Mouse (Mus musculus) hindbrain, embryonic 12.5 days (tissue): Measurements from ENCODE around the gene Slc25a25. TPM values are rescaled to one million over a fixed set of nuclear protein-coding genes. Genes with fewer than 3 reads are reported as not detected.

Experiments
- ATAC-seq: fragments of 200-750 bp; cut with Nextera tagmentation; 2 replicates; pipeline ENCODE4 v1.8.0; 2017; ENCODE audit warnings: moderate TSS enrichment; ENCODE audit not compliant: low FRiP score
- H3K27ac ChIP-seq: fragments of 300-500 bp; sonication (generic); 2 replicates; pipeline ENCODE4 v1.5.1; 2016; ENCODE audit warnings: mild to moderate bottlenecking
- H3K27me3 ChIP-seq: fragments of 300-500 bp; sonication (generic); 2 replicates; pipeline ENCODE4 v1.6.1; 2016; ENCODE audit warnings: mild to moderate bottlenecking
- H3K36me3 ChIP-seq: fragments of 300-500 bp; sonication (generic); 2 replicates; pipeline ENCODE4 v1.6.1; 2016; ENCODE audit warnings: mild to moderate bottlenecking
- H3K4me1 ChIP-seq: fragments of 300-500 bp; sonication (generic); 2 replicates; pipeline ENCODE4 v1.6.1; 2016
- H3K4me2 ChIP-seq: fragments of 300-500 bp; sonication (generic); replicated peaks from 2 replicates; pipeline ENCODE4 v1.6.1; 2016; ENCODE audit warnings: mild to moderate bottlenecking
- H3K4me3 ChIP-seq: fragments of 300-500 bp; sonication (generic); 2 replicates; pipeline ENCODE4 v1.5.1; 2016; ENCODE audit warnings: mild to moderate bottlenecking
- H3K9ac ChIP-seq: fragments of 300-500 bp; sonication (generic); 2 replicates; pipeline ENCODE4 v1.6.1; 2016; ENCODE audit warnings: mild to moderate bottlenecking, moderate library complexity
- H3K9me3 ChIP-seq: fragments of 300-500 bp; sonication (generic); replicated peaks from 2 replicates; pipeline ENCODE4 v1.6.1; 2016; ENCODE audit warnings: mild to moderate bottlenecking
- WGBS: fragments of 180-500 bp; shearing (Covaris S2); methylation state at CpG from one replicate; pipeline ENCODE4 v1.1.7; 2016; 5-methylcytosine and 5-hydroxymethylcytosine counted together
- polyA plus RNA-seq: library from polyadenylated mRNA; unstranded; fragments of >200 nt; fragmentation: Nextera tagmentation; extraction: Ambion mirVana; gene quantifications from 2 replicates; pipeline ENCODE4 v1.2.1, GENCODE M21; 2016

Gene Slc25a25
- polyA plus RNA-seq, 1 experiment from 2014 or later = 40.2 TPM

DNA sequence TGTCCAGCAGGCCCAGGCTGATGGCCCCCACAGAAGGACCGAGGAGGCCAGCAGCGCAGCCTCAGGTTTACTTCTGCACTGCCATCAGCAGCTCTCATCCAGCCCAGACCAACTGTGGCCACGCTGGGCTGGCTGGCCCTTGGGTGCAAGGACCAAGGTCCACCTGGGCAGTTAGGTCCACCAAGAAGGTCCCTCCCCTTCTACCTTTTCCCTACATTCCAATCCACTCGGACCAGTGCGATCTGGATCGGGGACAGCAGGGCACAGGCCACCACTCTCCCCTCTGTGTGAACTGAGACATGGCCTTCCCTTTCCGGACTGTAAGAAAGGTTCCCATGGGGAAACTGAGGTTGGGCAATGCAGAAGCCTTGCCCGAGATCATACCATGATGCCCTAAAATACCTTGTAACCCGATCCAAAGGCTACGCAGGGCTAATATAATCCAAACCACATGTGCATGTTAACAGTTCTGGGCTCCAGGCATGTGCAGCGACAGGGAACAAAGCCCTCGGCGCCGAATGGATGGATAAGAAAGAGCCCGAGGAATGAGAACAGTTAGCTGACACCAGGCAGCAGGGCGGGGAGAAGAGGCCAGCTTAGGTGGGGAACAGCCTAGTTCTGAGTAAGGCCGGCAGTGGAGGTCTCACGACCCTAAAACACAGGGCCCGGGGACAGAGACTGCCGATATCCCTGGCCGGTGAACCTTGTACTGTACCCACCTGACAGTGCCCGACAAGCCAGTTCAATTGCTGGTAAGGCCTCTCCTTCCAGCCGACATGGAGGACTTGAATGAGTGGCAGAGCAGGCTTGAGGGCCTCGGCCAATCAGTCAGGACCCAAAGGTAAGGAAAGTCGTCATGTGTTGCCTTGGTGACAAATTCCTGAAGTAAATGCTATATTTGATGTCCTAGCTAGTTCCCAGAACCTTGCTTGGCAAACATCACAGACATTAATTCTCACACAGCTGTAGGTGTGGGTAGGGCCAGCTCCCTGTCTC is 42.5 kb downstream of the Slc25a25 start:
- Histone ChIP-seq H3K27me3 (no peaks in the 10 kb centered on the region), H3K4me1 (no peaks in the 10 kb centered on the region), H3K9me3 (no peaks in the 10 kb centered on the region), H3K27ac (no peak overlapping the region), H3K9ac (no peak overlapping the region), H3K36me3 (0 out of 2 replicates have a peak, but pooled peaks cover 2% of the 10 kb centered on the region), H3K4me3 (no peak overlapping the region), H3K4me2 (no peak overlapping the region)
- no peak for ATAC-seq
- WGBS = 68% methylated on average over 25 of the region's 25 CpGs

DNA sequence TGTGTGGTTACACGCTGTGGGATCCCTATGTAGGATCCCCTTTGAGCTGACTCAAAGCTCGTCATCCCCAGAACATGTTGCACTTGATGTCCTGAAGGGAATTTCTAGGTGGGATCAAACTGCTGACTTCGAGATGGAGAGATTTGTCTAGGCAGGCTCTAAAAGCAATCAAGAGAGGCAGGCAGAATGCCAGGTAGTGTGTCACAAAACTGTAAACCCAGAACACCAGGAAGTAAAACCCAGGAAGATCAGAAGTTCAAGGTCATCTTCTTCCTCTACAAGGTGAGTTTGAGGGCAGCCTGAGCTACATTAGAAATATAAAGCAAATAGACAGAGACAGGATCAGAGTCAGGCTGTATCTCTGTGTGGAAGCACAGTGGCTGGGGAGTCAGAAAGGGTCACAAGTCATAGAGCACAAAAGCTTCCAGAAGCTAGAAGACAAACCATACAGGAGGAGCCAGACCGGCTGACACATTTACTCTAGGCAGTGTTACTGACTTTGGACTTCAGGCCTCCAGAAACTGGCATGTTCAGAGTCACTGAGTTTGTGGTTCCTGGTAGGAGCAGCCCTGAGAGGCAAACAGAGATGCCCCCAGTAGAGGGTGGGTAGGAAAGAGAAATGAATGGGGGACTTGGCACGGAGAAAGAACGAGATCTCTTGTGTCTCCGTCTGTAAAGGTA is 44.0 kb downstream of the Slc25a25 start:
- H3K4me2 ChIP-seq = no peak overlapping the region
- no peaks in the 10 kb centered on the region for H3K4me1 ChIP-seq
- H3K9ac ChIP-seq = no peak overlapping the region
- H3K36me3 ChIP-seq = peaks cover 6% of the 10 kb centered on the region
- H3K4me3 ChIP-seq = no peak overlapping the region
- 85% methylated on average over 7 of the region's 7 CpGs for WGBS
- no peaks in the 10 kb centered on the region for H3K27me3 ChIP-seq
- H3K27ac ChIP-seq = no peak overlapping the region
- ATAC-seq = no peak
- no peaks in the 10 kb centered on the region for H3K9me3 ChIP-seq

DNA sequence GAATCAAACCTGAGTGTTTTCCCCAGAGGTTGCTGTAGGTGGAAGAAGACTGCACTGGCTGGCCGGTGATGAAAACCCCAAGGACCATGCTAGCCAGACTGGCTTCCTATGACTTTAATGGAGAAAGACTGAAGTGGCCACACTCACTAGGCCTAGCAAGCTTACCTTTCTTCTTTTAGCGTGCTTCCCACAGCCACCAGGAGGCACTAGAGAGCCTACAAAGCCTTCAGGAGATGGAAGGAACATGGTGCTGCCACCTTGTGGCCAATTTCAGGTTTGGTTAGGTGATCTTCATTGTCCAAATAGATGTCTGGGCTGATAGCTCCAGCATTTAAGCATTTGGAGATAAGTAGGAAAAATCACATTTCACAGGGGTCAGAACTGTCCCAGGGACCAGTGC is 46.6 kb downstream of the Slc25a25 start:
- Histone ChIP-seq H3K4me1 (no peaks in the 10 kb centered on the region), H3K9ac (no peak overlapping the region), H3K36me3 (peaks cover 31% of the 10 kb centered on the region), H3K27ac (no peak overlapping the region), H3K9me3 (no peaks in the 10 kb centered on the region), H3K4me2 (no peak overlapping the region), H3K4me3 (no peak overlapping the region), H3K27me3 (no peaks in the 10 kb centered on the region)
- 18% methylated on average over 2 of the region's 2 CpGs for WGBS
- ATAC-seq = 0 out of 2 replicates have a peak, but pooled peaks have one; percentile 30

DNA sequence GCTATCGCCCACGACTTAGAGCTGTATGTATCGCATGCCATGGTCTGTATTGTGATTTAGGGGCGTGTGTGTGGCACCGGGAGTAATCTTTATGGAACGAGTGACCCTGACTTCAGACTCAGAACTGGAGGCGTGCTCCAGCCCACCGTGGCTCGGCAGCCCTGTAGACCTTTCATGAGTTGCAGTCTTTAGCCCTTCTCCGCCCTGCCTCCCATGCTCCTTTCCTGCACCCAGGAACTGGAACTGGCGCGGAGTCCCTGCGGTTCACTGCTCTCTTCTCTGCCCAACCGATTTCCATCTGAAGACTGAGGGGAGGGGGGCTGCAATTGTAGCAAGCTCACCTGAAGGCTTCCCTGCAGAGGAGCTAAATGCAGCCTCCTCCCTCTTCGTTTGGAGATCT is 54.5 kb downstream of the Slc25a25 start:
- Histone ChIP-seq H3K4me2 (peak overlapping the region; percentile 83), H3K27ac (peak overlapping the region; percentile 89; the same call in 1 of the 2 replicates), H3K36me3 (peaks cover 18% of the 10 kb centered on the region), H3K9ac (peak overlapping the region; percentile 76), H3K9me3 (no peaks in the 10 kb centered on the region), H3K4me1 (peaks cover 16% of the 10 kb centered on the region), H3K4me3 (peak overlapping the region; percentile 67), H3K27me3 (no peaks in the 10 kb centered on the region)
- ATAC-seq = no peak
- WGBS = 2% methylated on average over 15 of the region's 15 CpGs

DNA sequence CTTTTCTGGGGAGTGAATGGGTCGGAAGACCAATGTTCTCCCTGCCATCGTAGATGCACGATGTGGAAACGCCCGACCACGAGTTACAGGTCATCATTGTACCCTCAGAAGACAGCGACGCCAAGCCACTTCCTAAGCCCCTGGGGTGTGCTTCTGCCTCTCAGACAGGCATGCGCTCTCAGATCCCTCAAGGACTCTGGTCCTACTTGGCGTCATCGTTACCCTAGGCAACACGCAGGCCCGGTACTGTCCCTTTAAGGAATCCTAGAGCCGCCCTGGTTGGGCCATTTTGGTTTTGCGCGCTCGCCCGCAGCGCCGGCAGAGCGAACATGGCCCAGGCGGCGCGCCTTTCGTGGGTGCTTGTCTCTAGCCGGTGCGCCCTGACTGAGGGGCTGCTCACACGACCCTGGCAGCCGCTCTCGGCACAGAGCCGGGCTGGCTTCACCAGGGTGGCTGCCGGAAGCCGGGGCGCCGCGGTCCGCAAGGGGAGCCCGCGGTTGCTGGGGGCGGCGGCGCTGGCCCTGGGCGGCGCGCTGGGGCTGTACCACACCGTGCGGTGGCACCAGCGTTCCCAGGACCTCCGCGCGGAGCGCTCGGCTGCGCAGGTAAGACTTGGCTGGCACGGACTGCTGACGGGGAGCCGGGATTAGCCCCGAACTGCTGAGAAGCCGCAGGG is 55.2 kb downstream of the Slc25a25 start:
- WGBS = under 1% methylated on average over 55 of the region's 59 CpGs
- no peaks in the 10 kb centered on the region for H3K27me3 ChIP-seq
- peak overlapping the region; percentile 89 for H3K27ac ChIP-seq
- peak overlapping the region; percentile 76 for H3K9ac ChIP-seq
- H3K4me2 ChIP-seq = peak overlapping the region; percentile 83
- H3K36me3 ChIP-seq = peaks cover 12% of the 10 kb centered on the region
- no peaks in the 10 kb centered on the region for H3K9me3 ChIP-seq
- peak; percentile 97 for ATAC-seq
- peak overlapping the region; percentile 67 for H3K4me3 ChIP-seq
- peaks cover 16% of the 10 kb centered on the region for H3K4me1 ChIP-seq

DNA sequence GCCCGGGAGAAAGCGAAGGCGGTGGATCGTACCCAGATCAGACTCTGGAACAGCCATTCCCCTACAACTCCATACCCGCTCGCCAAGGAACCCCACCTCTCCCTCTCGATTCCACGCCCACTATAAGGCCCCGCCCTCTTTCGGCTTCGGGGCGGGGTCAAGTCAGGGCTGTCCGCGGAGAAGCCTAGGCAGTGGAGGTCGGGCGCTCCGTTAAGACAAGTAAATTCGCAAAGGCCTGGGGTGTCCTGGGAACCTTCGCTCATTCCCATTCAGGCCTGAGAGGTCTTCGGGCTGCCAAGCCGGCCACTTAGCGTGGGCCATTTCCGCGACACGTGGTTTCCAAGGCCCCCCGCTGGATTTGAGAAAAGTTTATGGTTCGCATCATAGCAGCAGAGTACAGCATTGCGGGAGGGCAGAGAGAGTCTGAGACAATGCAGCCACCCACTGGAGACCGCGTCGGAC is 55.7 kb downstream of the Slc25a25 start, which contains the start of gene Ptges2:
Gene Ptges2 (plus strand): TSS at position 413 of the 462 bp plus-strand sequence.
- peak within 1 kb of the TSS; percentile 76 for H3K9ac ChIP-seq
- peaks cover 16% of the 10 kb centered on the region for H3K4me1 ChIP-seq
- H3K36me3 ChIP-seq = peaks cover 7% of the 10 kb centered on the region; the same call in 1 of the 2 replicates
- peak within 1 kb of the TSS; percentile 89 for H3K27ac ChIP-seq
- under 1% methylated on average over 31 of the region's 31 CpGs for WGBS
- H3K9me3 ChIP-seq = no peaks in the 10 kb centered on the region
- peak; percentile 91 for ATAC-seq
- no peaks in the 10 kb centered on the region for H3K27me3 ChIP-seq
- H3K4me3 ChIP-seq = peak within 1 kb of the TSS; percentile 67
- H3K4me2 ChIP-seq = peak within 1 kb of the TSS; percentile 83

DNA sequence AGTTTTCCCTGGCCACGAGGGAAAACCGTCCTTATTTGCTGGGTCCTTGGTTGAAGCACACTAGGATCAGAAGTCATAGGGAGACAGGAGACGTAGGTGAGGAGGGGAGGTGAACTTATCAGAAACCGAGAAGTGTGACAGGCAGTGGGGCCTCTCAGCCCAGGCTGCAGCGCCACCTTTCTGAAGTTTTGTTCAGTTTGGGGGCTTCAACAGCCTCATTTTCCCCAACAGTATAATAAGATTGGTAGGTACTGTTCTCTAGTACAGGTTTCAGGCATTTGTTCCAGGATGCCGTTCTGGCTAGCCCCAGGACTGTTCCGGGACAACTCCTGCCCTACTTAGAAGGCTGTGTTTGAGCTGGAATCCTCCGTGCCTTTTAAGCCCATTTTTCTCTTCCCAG is 56.3 kb downstream of the Slc25a25 start:
- ATAC-seq = no peak
- peak overlapping the region; percentile 76 for H3K9ac ChIP-seq
- peak overlapping the region; percentile 67 for H3K4me3 ChIP-seq
- peak overlapping the region; percentile 83 for H3K4me2 ChIP-seq
- no peaks in the 10 kb centered on the region for H3K9me3 ChIP-seq
- no peaks in the 10 kb centered on the region for H3K27me3 ChIP-seq
- peaks cover 3% of the 10 kb centered on the region; the same call in 1 of the 2 replicates for H3K36me3 ChIP-seq
- peak overlapping the region; percentile 89 for H3K27ac ChIP-seq
- H3K4me1 ChIP-seq = peaks cover 16% of the 10 kb centered on the region
- WGBS = 3% methylated on average over 8 of the region's 8 CpGs

DNA sequence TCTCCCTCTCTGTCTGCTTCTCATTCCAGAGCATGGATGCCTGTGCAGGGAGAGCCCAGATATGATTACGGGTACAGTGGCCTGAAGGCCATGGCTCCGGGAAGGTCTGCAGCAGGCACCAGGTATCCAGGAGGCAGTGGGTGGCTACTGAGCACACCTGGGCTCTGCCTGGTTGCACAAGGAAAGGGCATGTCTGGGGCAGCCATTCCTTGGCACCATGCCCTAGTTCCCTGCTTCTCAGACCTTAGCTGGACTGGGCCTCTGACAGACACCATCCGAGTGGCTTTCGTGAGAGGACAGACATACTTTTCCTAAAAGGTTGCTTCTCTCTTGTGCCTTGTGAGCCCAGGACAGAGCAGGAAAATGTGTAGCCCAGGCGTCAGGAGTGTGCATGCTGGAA is 59.2 kb downstream of the Slc25a25 start:
- Histone ChIP-seq H3K4me2 (no peak overlapping the region), H3K27me3 (no peaks in the 10 kb centered on the region), H3K9ac (no peak overlapping the region), H3K4me3 (no peak overlapping the region), H3K27ac (no peak overlapping the region), H3K36me3 (no peaks in the 10 kb centered on the region), H3K4me1 (peaks cover 8% of the 10 kb centered on the region), H3K9me3 (no peaks in the 10 kb centered on the region)
- ATAC-seq = no peak
- 82% methylated on average over 5 of the region's 5 CpGs for WGBS

DNA sequence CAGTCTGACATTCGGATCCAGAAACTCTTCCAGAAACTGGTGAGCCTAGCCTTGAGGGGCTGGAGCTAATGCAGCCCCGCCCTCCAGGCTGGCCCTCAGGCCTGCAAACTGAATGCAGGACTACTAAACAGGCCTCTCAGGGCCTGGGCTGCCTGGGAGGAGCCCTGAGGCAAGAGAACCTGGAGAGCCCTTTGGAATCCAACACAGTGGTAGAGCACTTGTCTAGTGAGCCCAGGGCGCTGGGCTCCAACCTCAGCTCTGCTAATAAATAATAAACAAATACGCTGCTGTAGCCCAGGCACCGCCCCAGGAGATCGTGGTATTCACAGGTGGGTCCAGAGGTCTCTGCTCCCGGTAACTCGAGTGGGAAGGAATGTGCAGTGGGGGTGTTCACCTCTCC is 60.4 kb downstream of the Slc25a25 start:
- whole genome bisulfite sequencing = 81% methylated on average over 8 of the region's 8 CpGs
- Histone ChIP-seq H3K36me3 (no peaks in the 10 kb centered on the region), H3K4me3 (no peak overlapping the region), H3K9ac (0 out of 2 replicates have a peak overlapping the region, but pooled peaks have one; percentile 18), H3K9me3 (no peaks in the 10 kb centered on the region), H3K4me1 (peaks cover 4% of the 10 kb centered on the region), H3K27me3 (no peaks in the 10 kb centered on the region), H3K27ac (no peak overlapping the region), H3K4me2 (no peak overlapping the region)
- ATAC-seq = no peak

DNA sequence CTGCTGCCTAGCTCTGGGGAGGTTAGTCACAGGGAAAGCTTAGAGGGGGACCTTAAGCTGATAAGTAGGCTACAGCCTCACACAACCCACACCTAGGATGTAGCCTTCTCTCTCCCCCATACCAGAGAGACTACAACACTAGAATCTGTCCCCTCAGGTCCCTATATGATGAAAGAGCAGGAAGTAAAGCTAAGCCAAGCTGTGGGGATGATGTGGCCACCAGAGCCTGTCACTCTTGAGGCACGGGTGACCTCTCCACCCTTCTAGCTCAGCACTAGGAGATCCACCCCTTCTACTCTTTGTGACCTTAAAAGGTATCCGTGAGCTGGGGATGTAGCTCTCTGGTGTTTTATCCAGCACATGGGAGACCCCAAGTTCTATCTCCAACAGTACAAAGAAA is 62.1 kb downstream of the Slc25a25 start:
- H3K9me3 ChIP-seq = no peaks in the 10 kb centered on the region
- no peaks in the 10 kb centered on the region for H3K36me3 ChIP-seq
- no peak overlapping the region for H3K4me3 ChIP-seq
- H3K27ac ChIP-seq = no peak overlapping the region
- 79% methylated on average over 2 of the region's 2 CpGs for WGBS
- H3K4me1 ChIP-seq = no peaks in the 10 kb centered on the region
- no peak overlapping the region for H3K4me2 ChIP-seq
- no peaks in the 10 kb centered on the region for H3K27me3 ChIP-seq
- no peak overlapping the region for H3K9ac ChIP-seq
- no peak for ATAC-seq

DNA sequence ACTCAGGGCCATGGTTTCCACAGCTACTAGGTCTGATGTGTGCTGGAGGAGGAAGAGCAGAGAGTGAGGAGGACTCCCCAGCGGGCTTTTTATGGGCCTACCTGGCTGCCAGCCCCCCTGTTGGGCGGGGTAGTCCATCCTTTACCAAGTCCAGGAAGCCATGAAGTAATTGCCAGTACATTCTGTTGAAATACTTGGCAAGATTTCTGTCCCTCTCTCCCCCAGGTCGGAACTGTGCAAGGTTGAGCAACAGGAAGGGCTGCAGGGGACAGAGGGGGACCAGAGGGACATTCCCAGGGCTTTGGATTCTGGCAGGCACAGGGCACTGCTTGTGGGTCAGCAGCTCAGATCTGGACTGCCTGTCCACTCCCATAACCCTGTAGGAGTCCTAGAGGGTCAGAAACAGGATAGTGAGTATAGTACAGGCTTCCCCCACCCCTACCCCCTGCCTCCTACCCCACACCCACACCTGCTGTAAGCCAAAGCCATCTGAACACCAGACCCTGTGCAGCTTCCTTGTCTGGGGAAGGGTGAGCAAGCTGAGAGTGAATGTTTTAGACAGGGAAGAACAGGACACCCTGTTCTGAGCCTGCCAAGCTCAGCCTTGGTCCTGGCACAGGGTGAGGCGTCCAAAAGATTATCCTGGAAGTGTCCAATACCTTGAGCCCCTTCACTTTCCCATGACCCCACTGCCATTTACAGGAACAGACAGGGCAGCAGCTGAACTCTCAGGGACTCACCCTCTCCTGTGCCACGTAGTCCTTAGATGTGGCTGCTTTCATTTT is 63.3 kb downstream of the Slc25a25 start, which contains the start of gene Lcn2:
Gene Lcn2 (minus strand): TSS at position 547 of the 785 bp plus-strand sequence.
- Histone ChIP-seq H3K27ac (no peak within 1 kb of the TSS), H3K9me3 (no peaks in the 10 kb centered on the region), H3K4me2 (no peak within 1 kb of the TSS), H3K27me3 (peaks cover 10% of the 10 kb centered on the region; the same call in 1 of the 2 replicates), H3K4me1 (no peaks in the 10 kb centered on the region), H3K36me3 (no peaks in the 10 kb centered on the region), H3K9ac (no peak within 1 kb of the TSS), H3K4me3 (no peak within 1 kb of the TSS)
- WGBS = 71% methylated on average over 5 of the region's 5 CpGs
- ATAC-seq = no peak
